Mouse (Mus musculus): ENCODE measurements around the gene Opcml.

DNA sequence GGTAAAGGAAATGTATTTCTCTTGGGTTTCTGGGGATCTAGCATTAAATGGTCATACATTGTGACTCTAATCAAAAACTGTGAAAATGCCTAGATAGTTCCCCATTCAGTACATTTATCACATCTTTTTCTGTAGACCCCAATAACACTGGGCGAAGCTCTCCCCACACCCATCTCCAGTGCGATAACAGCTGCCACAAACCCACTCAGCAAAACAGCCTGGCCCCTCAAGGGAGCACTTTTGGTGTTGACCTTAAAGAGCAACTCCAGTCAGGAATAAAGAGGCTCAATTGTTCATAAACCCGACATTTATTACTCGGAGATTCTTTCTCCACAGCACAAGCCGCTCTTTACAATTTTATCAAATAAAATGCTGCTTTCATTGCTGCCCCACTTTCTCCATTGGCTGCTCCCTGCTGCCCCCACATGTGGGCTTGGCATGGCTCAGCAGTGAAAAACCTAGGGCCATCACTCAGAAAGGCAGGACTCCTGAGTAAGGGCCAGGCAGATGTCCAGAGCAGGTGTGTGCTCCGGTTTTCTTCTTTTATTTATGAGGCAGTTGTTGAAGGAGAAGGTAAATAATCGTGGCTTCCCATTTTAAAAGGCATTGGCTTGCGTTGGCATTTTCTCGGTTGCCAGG, 781.7 kb downstream of the Opcml start:
- no peak for TF ChIP-seq CTCF (IDR thresholded peaks at IDR 0.05; ENCODE audit: low read depth, low read length)
- TF ChIP-seq POLR2A (IDR thresholded peaks at IDR 0.05; ENCODE audit: insufficient read depth, low read length), result no peak

All from ES-Bruce4 (cell line).